Mouse (Mus musculus): ENCODE measurements around the gene Kalrn. TPM values are rescaled to one million over a fixed set of nuclear protein-coding genes. Genes with fewer than 3 reads are reported as not detected.
A peak's percentile ranks its signal among the peaks of the same experiment; 100 is the strongest.

The Kalrn gene
- total and polyA plus RNA-seq, 2 experiments from 2014 or later, result 19.4 to 44.5 TPM

DNA sequence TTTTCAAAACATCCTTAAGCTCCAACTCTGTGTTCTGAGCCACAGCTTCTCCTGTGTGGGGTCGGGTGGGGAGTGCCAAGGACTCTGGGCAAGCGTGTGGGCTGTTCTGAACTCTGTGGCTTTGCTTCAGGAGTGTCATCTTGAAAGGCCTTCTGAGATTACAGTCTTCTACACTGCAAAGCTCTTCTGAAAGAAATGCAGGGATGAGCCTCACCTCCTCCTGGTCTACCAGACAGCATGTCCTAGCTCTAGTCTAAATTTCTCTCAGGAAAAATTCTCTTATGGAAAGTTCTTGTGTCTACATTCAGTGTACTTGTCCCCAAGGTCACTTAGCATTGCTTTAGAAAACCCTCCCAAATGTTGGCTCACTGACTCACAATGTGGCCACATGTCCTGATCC, 438.3 kb downstream of the Kalrn start:
- TF ChIP-seq CTCF (IDR thresholded peaks at IDR 0.05; ENCODE audit: low read depth), result no peak
- TF ChIP-seq EP300 (IDR thresholded peaks at IDR 0.05; ENCODE audit: low read depth), result no peak
- ATAC-seq (ENCODE audit: insufficient read depth, low read depth) (no peak), DNase-seq (ENCODE audit: low spot score) (no peak)
- Histone ChIP-seq H3K4me2 (ENCODE audit: low read depth, low read length) (no peak overlapping the region), H3K4me3 (ENCODE audit: low read depth, low read length) (no peak overlapping the region), H3K4me1 (ENCODE audit: control insufficient read depth, insufficient read depth) (no peaks in the 10 kb centered on the region), H3K27ac (ENCODE audit: low read depth) (no peak overlapping the region), H3K9ac (replicated peaks; ENCODE audit: low read depth, low read length) (no peak overlapping the region), H3K27me3 (ENCODE audit: control insufficient read depth, insufficient read depth, low read length) (no peaks in the 10 kb centered on the region), H3K36me3 (replicated peaks; ENCODE audit: control insufficient read depth, insufficient read depth, low read length) (0 out of 2 replicates have a peak, but pooled peaks cover 6% of the 10 kb centered on the region), H3K9me3 (replicated peaks; ENCODE audit: control insufficient read depth, low read length) (no peaks in the 10 kb centered on the region)
- 76% methylated on average over 2 of the region's 2 CpGs for WGBS

- no peaks in the 10 kb centered on the region for H3K9me3 ChIP-seq (replicated peaks; ENCODE audit: control insufficient read depth, low read length)
- DNase-seq (ENCODE audit: low spot score), result no peak
- no peak overlapping the region for H3K4me2 ChIP-seq (ENCODE audit: low read depth, low read length)
- H3K4me3 ChIP-seq (ENCODE audit: low read depth, low read length), result no peak overlapping the region
- 0 out of 2 replicates have a peak, but pooled peaks cover 7% of the 10 kb centered on the region for H3K36me3 ChIP-seq (replicated peaks; ENCODE audit: control insufficient read depth, insufficient read depth, low read length)
- no peaks in the 10 kb centered on the region for H3K4me1 ChIP-seq (ENCODE audit: control insufficient read depth, insufficient read depth)
- no peak for ATAC-seq (ENCODE audit: insufficient read depth, low read depth)
- H3K9ac ChIP-seq (replicated peaks; ENCODE audit: low read depth, low read length), result no peak overlapping the region
- no peak overlapping the region for H3K27ac ChIP-seq (ENCODE audit: low read depth)
- TF ChIP-seq CTCF (IDR thresholded peaks at IDR 0.05; ENCODE audit: low read depth), result no peak
- no peak for TF ChIP-seq EP300 (IDR thresholded peaks at IDR 0.05; ENCODE audit: low read depth)
- H3K27me3 ChIP-seq (ENCODE audit: control insufficient read depth, insufficient read depth, low read length), result no peaks in the 10 kb centered on the region
- 69% methylated on average over 3 of the region's 3 CpGs for WGBS
Measured at GRCm38 (mm10) chr16:34134628-34135027, 438.7 kb downstream of the Kalrn start.

- Histone ChIP-seq H3K36me3 (replicated peaks; ENCODE audit: control insufficient read depth, insufficient read depth, low read length) (0 out of 2 replicates have a peak, but pooled peaks cover 6% of the 10 kb centered on the region), H3K4me2 (ENCODE audit: low read depth, low read length) (no peak overlapping the region), H3K9me3 (replicated peaks; ENCODE audit: control insufficient read depth, low read length) (no peaks in the 10 kb centered on the region), H3K4me1 (ENCODE audit: control insufficient read depth, insufficient read depth) (no peaks in the 10 kb centered on the region), H3K27me3 (ENCODE audit: control insufficient read depth, insufficient read depth, low read length) (no peaks in the 10 kb centered on the region), H3K27ac (ENCODE audit: low read depth) (no peak overlapping the region), H3K4me3 (ENCODE audit: low read depth, low read length) (no peak overlapping the region), H3K9ac (replicated peaks; ENCODE audit: low read depth, low read length) (no peak overlapping the region)
- ATAC-seq (ENCODE audit: insufficient read depth, low read depth) (peak; percentile 51; the same call in 1 of the 2 replicates), DNase-seq (ENCODE audit: low spot score) (peak; percentile 76)
- 0% methylated on average over 2 of the region's 2 CpGs for WGBS
- TF ChIP-seq CTCF (IDR thresholded peaks at IDR 0.05; ENCODE audit: low read depth), result peak; percentile 86
- no peak for TF ChIP-seq EP300 (IDR thresholded peaks at IDR 0.05; ENCODE audit: low read depth)
Measured at GRCm38 (mm10) chr16:34125595-34125994, 447.7 kb downstream of the Kalrn start.

DNA sequence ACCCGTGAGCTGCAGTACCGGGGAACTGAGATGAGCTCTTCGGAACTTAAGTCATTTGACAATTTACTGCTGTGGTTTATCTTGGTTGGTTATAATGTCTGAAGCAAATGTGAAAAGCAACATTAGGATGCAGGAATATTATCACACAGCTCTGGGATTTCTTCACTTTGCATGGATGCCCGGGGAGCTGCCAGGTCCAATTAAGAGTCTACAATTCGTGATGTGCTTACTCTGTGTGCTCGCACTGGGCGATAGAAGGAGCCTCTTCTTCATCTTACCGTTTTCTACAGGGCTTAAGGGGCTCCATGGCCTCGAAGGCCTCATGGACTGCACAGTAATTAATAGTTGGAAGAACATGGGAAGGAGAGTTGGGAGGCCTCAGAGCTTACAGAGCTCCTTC, 450.8 kb downstream of the Kalrn start:
- Histone ChIP-seq H3K27me3 (ENCODE audit: control insufficient read depth, insufficient read depth, low read length) (no peaks in the 10 kb centered on the region), H3K9me3 (replicated peaks; ENCODE audit: control insufficient read depth, low read length) (no peaks in the 10 kb centered on the region), H3K36me3 (replicated peaks; ENCODE audit: control insufficient read depth, insufficient read depth, low read length) (no peaks in the 10 kb centered on the region), H3K4me3 (ENCODE audit: low read depth, low read length) (no peak overlapping the region), H3K4me2 (ENCODE audit: low read depth, low read length) (no peak overlapping the region), H3K4me1 (ENCODE audit: control insufficient read depth, insufficient read depth) (no peaks in the 10 kb centered on the region), H3K9ac (replicated peaks; ENCODE audit: low read depth, low read length) (no peak overlapping the region), H3K27ac (ENCODE audit: low read depth) (no peak overlapping the region)
- no peak for DNase-seq (ENCODE audit: low spot score)
- TF ChIP-seq CTCF (IDR thresholded peaks at IDR 0.05; ENCODE audit: low read depth) (no peak), EP300 (IDR thresholded peaks at IDR 0.05; ENCODE audit: low read depth) (no peak)
- no peak for ATAC-seq (ENCODE audit: insufficient read depth, low read depth)
- 91% methylated on average over 9 of the region's 9 CpGs for WGBS

DNA sequence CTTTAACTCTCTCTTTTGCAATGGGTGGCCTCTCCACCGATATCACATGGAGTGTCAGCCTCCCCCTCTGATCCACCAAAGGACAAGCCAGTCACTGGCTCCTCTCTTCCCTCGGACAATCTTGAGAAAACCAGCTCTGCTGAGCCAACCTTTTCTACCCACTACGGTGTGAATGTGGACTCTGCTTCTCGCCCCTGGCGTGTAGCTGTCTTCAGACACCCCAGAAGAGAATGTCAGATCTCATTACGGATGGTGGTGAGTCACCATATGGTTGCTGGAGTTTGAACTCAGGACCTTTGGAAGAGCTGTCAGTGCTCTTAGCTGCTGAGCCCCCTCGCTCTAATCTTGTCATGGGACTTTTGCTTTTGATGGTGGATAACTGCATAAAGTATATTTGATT, 452.0 kb downstream of the Kalrn start:
- ATAC-seq (ENCODE audit: insufficient read depth, low read depth) (no peak), DNase-seq (ENCODE audit: low spot score) (no peak)
- Histone ChIP-seq H3K4me1 (ENCODE audit: control insufficient read depth, insufficient read depth) (no peaks in the 10 kb centered on the region), H3K4me3 (ENCODE audit: low read depth, low read length) (no peak overlapping the region), H3K4me2 (ENCODE audit: low read depth, low read length) (no peak overlapping the region), H3K27me3 (ENCODE audit: control insufficient read depth, insufficient read depth, low read length) (no peaks in the 10 kb centered on the region), H3K27ac (ENCODE audit: low read depth) (no peak overlapping the region), H3K36me3 (replicated peaks; ENCODE audit: control insufficient read depth, insufficient read depth, low read length) (no peaks in the 10 kb centered on the region), H3K9ac (replicated peaks; ENCODE audit: low read depth, low read length) (no peak overlapping the region), H3K9me3 (replicated peaks; ENCODE audit: control insufficient read depth, low read length) (no peaks in the 10 kb centered on the region)
- WGBS, result 69% methylated on average over 7 of the region's 7 CpGs
- TF ChIP-seq EP300 (IDR thresholded peaks at IDR 0.05; ENCODE audit: low read depth), result no peak
- TF ChIP-seq CTCF (IDR thresholded peaks at IDR 0.05; ENCODE audit: low read depth), result no peak

GRCm38 (mm10) chr16:34120801-34121201, 452.5 kb downstream of the Kalrn start:
- WGBS, result 49% methylated on average over 9 of the region's 9 CpGs
- no peaks in the 10 kb centered on the region for H3K4me1 ChIP-seq (ENCODE audit: control insufficient read depth, insufficient read depth)
- no peak for DNase-seq (ENCODE audit: low spot score)
- H3K27me3 ChIP-seq (ENCODE audit: control insufficient read depth, insufficient read depth, low read length), result no peaks in the 10 kb centered on the region
- no peak overlapping the region for H3K27ac ChIP-seq (ENCODE audit: low read depth)
- H3K4me3 ChIP-seq (ENCODE audit: low read depth, low read length), result no peak overlapping the region
- no peak for ATAC-seq (ENCODE audit: insufficient read depth, low read depth)
- H3K4me2 ChIP-seq (ENCODE audit: low read depth, low read length), result no peak overlapping the region
- no peaks in the 10 kb centered on the region for H3K9me3 ChIP-seq (replicated peaks; ENCODE audit: control insufficient read depth, low read length)
- no peak overlapping the region for H3K9ac ChIP-seq (replicated peaks; ENCODE audit: low read depth, low read length)
- TF ChIP-seq EP300 (IDR thresholded peaks at IDR 0.05; ENCODE audit: low read depth), result no peak
- TF ChIP-seq CTCF (IDR thresholded peaks at IDR 0.05; ENCODE audit: low read depth), result no peak
- H3K36me3 ChIP-seq (replicated peaks; ENCODE audit: control insufficient read depth, insufficient read depth, low read length), result peaks cover 2% of the 10 kb centered on the region; the same call in 1 of the 2 replicates

Data from heart, postnatal 0 days (tissue).